Mouse (Mus musculus) heart, embryonic 16.5 days (tissue): ENCODE measurements around the gene Trabd2b. TPM values are rescaled to one million over a fixed set of nuclear protein-coding genes. Genes with fewer than 3 reads are reported as not detected.
A peak's percentile ranks its signal among the peaks of the same experiment; 100 is the strongest.

Experiments used
- ATAC-seq: fragments of 200-750 bp; cut with Nextera tagmentation; replicated peaks from 2 replicates; pipeline ENCODE4 v1.8.0; 2017; ENCODE audit warnings: moderate number of reproducible peaks; ENCODE audit not compliant: insufficient read depth, low FRiP score; ENCODE audit errors: extremely low read depth
- H3K27ac ChIP-seq: fragments of 300-500 bp; sonication (generic); 2 replicates; pipeline ENCODE4 v1.5.1; 2014; ENCODE audit warnings: mild to moderate bottlenecking, low read length, control low read depth, moderate library complexity
- H3K27me3 ChIP-seq: fragments of 300-500 bp; sonication (generic); 2 replicates; pipeline ENCODE4 v1.6.1; 2014; ENCODE audit warnings: low read length, mixed read lengths; ENCODE audit not compliant: control insufficient read depth, insufficient read depth
- H3K36me3 ChIP-seq: fragments of 300-500 bp; sonication (generic); 2 replicates; pipeline ENCODE4 v1.6.1; 2014; ENCODE audit not compliant: control insufficient read depth, insufficient read depth
- H3K4me1 ChIP-seq: fragments of 300-500 bp; sonication (generic); 2 replicates; pipeline ENCODE4 v1.6.1; 2014; ENCODE audit warnings: low read length, mixed read lengths; ENCODE audit not compliant: control insufficient read depth, insufficient read depth
- H3K4me2 ChIP-seq: fragments of 300-500 bp; sonication (generic); 2 replicates; pipeline ENCODE4 v1.6.1; 2014; ENCODE audit warnings: low read depth, mild to moderate bottlenecking, control low read depth, low read length
- H3K4me3 ChIP-seq: fragments of 300-500 bp; sonication (generic); 2 replicates; pipeline ENCODE4 v1.5.1; 2014; ENCODE audit warnings: mild to moderate bottlenecking, control low read depth, low read length
- H3K9ac ChIP-seq: fragments of 300-500 bp; sonication (generic); 2 replicates; pipeline ENCODE4 v1.6.1; 2014; ENCODE audit warnings: low read length, control low read depth
- H3K9me3 ChIP-seq: fragments of 300-500 bp; sonication (generic); replicated peaks from 2 replicates; pipeline ENCODE4 v1.6.1; 2016; ENCODE audit warnings: low read length; ENCODE audit not compliant: control insufficient read depth
- WGBS: fragments of 180-500 bp; shearing (Covaris S2); extraction: QIAGEN DNeasy Blood & Tissue Kit; methylation state at CpG from one replicate; pipeline ENCODE4 v1.1.7; 2014; 5-methylcytosine and 5-hydroxymethylcytosine counted together
- polyA plus RNA-seq: library from polyadenylated mRNA; unstranded; fragments of >200 nt; fragmentation: Nextera tagmentation; extraction: Ambion mirVana; gene quantifications from 2 replicates; pipeline ENCODE4 v1.2.1, GENCODE M21; 2015

Trabd2b gene
- polyA plus RNA-seq, 1 experiment from 2014 or later, result 3.4 TPM

DNA sequence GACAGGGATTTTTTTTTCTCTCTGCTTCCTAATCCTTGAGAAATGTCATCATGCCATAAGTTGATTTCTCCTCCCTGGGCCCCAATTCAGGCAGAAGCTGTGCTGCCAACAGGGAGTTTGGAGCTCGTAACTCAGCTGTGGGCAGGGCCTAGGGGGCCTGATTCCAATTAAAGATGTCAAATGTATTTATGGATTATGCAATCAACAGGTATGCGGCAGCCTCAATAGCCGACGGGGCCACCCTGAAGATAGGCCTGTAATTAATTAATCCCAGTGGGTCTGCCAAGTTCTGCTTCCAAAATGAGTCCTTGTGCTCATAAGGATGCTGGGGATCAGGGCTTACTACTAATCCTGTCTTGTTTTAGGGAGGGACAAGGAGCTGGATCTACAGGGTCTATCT is 135.6 kb downstream of the Trabd2b start:
- Histone ChIP-seq H3K4me1 (no peaks in the 10 kb centered on the region), H3K27me3 (no peaks in the 10 kb centered on the region), H3K36me3 (no peaks in the 10 kb centered on the region), H3K9me3 (no peaks in the 10 kb centered on the region), H3K4me3 (no peak overlapping the region), H3K9ac (no peak overlapping the region), H3K27ac (no peak overlapping the region), H3K4me2 (no peak overlapping the region)
- WGBS, result 76% methylated on average over 4 of the region's 4 CpGs
- no peak for ATAC-seq

DNA sequence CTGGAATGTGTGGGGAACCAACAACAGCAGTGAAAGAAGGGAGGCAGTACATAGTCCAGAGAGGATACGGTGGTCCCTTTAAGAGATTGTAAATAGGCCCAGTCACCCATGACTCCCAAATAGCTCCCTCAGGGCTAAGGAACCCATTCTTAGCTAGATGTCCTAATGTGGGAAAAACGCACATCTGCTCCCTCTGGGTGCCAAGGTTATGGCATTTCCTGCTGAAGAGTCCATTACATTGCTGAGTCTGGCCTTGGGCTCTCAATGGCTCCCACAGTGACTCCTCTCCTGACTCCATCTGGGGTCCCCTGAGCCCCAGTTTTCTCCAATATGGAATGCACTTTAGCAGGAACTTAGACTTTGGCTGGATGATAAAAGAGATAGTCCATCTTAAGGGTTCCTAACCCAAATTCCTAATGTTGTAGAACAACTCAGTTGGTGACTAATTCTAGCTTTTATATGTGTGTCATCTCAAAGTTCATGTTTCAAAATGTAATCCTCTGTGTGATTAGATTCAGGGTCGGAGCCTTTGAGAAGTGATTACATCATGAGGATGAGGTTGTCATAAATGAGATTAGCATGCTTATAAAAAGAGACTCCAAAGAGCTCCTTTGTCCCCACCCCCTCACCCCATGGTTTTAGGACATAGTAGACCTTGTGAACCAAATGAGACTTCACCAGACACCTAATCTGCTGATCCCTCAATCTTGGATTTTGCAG is 139.1 kb downstream of the Trabd2b start:
- 81% methylated on average over 3 of the region's 3 CpGs for WGBS
- no peak for ATAC-seq

DNA sequence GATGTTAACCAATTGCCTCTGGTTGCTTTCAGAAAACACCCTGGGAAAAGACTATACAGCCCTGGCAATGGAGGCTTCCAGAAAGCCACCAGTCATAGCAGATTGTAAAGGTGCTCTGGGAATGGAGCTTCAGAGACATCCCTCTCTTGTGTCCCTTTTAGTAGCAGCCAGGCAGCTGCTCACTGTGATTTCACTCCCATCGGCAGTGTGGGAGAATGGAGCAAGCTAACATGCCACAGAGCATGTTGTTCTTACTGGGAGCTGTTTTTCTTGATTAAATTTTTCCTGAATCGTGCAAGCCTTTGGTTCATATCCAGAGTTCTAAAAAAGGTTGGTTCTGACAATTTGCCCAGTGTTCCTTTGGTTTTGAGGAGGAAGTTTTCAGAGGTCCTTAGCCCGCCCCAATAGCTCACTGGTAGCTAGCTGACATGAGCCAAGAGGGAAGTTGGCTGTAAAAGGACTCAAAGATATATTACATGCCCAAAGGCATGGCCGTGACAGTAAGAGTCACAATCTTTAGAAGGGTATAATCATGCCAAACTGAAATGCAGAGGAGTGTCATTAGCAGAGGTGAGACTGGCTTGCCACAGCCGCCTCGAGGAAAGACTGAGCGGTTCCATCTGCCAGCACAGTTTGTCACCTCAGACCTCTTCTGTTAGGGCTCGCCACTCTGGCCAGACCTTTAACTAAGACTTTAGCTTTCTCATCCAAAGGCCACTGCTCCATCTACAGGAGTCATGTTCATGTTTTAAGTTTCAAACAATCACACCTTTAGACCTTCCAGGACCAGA is 141.3 kb downstream of the Trabd2b start:
- Histone ChIP-seq H3K27me3 (no peaks in the 10 kb centered on the region), H3K36me3 (no peaks in the 10 kb centered on the region), H3K4me3 (no peak overlapping the region), H3K4me1 (peaks cover 6% of the 10 kb centered on the region), H3K4me2 (no peak overlapping the region), H3K27ac (peak overlapping the region; percentile 72), H3K9ac (peak overlapping the region; percentile 23; the same call in 1 of the 2 replicates), H3K9me3 (no peaks in the 10 kb centered on the region)
- WGBS, result 58% methylated on average over 8 of the region's 8 CpGs
- ATAC-seq, result peak; percentile 65; the same call in 1 of the 2 replicates

More for the DNA sequence above, 139.1 kb downstream of the Trabd2b start:
- no peaks in the 10 kb centered on the region for H3K27me3 ChIP-seq
- peaks cover 6% of the 10 kb centered on the region; the same call in 1 of the 2 replicates for H3K4me1 ChIP-seq
- no peak overlapping the region for H3K27ac ChIP-seq
- no peak overlapping the region for H3K4me3 ChIP-seq
- no peaks in the 10 kb centered on the region for H3K9me3 ChIP-seq
- no peak overlapping the region for H3K9ac ChIP-seq
- H3K4me2 ChIP-seq, result no peak overlapping the region
- no peaks in the 10 kb centered on the region for H3K36me3 ChIP-seq

DNA sequence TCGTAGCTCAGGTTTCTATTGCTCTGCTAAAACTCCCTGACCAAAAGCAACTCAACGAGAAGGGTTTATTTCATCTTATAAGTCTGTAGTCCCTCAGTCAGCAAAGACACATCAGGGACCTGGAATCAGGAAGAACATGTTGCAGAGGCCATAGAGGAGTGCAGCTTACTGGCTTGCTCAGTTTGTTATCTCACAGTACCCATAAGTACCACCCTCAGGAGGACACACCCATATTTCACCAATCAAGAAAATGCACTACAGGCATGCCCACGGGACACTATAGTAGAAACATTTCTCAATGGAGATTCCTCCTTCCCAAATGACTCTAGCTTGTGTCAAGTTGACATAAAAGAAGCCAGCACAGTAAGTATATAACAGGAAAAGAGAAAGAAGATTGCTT is 143.0 kb downstream of the Trabd2b start:
- H3K36me3 ChIP-seq, result no peaks in the 10 kb centered on the region
- no peak for ATAC-seq
- WGBS, result 72% methylated on average over 3 of the region's 3 CpGs
- no peak overlapping the region for H3K9ac ChIP-seq
- peaks cover 6% of the 10 kb centered on the region for H3K4me1 ChIP-seq
- H3K27me3 ChIP-seq, result no peaks in the 10 kb centered on the region
- no peak overlapping the region for H3K4me2 ChIP-seq
- H3K9me3 ChIP-seq, result no peaks in the 10 kb centered on the region
- no peak overlapping the region for H3K27ac ChIP-seq
- no peak overlapping the region for H3K4me3 ChIP-seq

DNA sequence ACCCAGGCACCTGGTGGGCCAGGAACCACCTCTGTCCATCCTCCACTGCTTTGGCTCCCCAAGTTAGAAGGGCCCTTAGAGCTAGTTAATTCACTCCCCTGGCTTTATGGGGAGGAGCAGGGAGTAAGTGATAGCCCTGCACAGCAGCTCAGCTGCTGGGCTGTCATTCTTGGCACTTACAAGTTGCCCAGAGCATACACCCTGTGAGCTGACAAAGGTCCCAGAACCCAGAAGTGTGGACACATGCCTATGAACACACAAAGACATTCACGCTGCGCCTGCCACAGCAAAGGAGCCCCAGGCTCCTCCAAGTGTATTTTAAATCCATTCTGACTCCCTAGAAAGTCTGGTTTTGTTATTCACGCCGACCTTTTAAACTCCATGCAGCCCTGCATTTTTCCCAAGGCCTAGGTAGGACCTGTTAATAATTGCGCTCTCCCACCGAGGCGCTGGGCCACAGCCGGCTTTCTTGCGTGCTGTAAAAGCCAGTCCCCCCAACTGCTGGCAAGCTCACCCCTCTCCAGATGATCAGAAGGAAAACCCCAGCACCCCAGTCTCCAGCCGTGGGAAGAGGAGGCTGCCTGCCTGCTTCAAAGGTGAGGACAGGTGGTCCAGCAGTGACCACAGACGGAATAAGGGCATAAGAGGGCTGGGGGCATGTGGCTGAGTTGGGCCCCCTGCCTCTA is 144.1 kb downstream of the Trabd2b start:
- H3K9ac ChIP-seq, result 0 out of 2 replicates have a peak overlapping the region, but pooled peaks have one; percentile 43

DNA sequence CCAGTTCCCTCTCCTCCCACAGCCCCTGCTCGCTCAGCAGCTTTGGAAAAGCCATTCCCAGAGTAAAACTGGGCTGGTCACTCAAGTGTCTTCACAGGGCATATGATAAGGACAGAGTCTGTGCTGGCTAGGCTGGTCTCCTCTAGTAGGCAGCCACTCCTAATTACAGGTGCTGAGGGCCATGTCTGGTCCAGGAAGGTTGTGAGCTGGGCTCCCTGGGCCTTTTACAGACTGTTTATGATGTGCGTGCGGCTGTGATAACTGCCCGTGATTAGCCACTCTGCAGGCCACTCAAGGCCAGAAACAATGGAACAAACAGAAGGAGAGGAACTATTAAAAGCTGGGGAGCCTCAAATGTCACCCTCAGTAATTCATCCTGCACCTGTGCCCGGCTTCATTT is 150.4 kb downstream of the Trabd2b start:
- no peak for ATAC-seq
- Histone ChIP-seq H3K27me3 (no peaks in the 10 kb centered on the region), H3K36me3 (no peaks in the 10 kb centered on the region), H3K27ac (no peak overlapping the region), H3K4me1 (peaks cover 29% of the 10 kb centered on the region), H3K4me2 (no peak overlapping the region), H3K9me3 (no peaks in the 10 kb centered on the region), H3K9ac (no peak overlapping the region), H3K4me3 (no peak overlapping the region)
- WGBS, result 78% methylated on average over 5 of the region's 5 CpGs

More for the DNA sequence above, 144.1 kb downstream of the Trabd2b start:
- no peaks in the 10 kb centered on the region for H3K9me3 ChIP-seq
- peak overlapping the region; percentile 48 for H3K27ac ChIP-seq
- H3K4me2 ChIP-seq, result no peak overlapping the region
- peaks cover 6% of the 10 kb centered on the region for H3K4me1 ChIP-seq
- H3K4me3 ChIP-seq, result no peak overlapping the region
- H3K36me3 ChIP-seq, result no peaks in the 10 kb centered on the region
- WGBS, result 65% methylated on average over 11 of the region's 11 CpGs
- no peaks in the 10 kb centered on the region for H3K27me3 ChIP-seq
- no peak for ATAC-seq

DNA sequence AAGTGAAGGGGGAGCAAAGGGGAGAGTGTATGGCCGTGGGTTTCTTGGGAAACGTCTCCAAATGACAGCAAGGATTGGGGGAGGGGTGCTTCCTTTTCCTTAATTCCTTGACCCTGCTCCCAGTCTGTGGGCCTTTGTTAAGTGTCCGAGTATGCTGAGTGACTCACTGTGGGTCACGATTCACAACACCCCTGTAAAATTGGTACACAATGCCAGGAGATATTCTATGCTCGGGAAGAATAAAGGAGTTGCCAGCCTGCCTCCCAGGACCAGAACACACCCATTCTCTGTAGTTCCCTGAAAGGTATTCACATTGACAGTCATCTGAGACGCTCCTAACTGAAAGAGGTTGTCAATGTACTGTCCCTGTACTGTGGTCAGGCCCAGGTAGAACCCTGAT is 151.2 kb downstream of the Trabd2b start:
- no peak for ATAC-seq
- WGBS, result 54% methylated on average over 6 of the region's 6 CpGs
- Histone ChIP-seq H3K27me3 (no peaks in the 10 kb centered on the region), H3K4me3 (no peak overlapping the region), H3K4me2 (no peak overlapping the region), H3K4me1 (peaks cover 29% of the 10 kb centered on the region), H3K36me3 (no peaks in the 10 kb centered on the region), H3K9me3 (no peaks in the 10 kb centered on the region), H3K27ac (no peak overlapping the region), H3K9ac (no peak overlapping the region)

DNA sequence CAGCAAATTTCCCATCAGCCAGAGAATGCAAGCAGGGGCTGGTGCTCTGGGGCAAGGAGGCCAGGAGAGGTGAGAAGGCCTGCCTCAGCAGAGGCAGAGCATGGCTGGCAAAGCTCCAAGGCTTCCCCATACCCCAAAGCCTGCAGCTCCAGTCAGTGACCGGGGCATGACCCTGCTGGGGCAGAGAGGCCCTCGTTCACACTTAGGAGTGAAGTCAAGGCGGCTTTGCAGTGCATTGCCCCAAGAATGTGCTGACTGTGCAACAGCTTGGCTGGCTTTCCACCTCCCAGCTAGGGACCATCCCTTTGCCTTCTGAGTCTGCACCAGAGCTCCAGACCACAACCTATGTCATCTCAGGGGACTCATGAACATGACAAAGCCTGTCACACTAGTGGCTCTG is 152.0 kb downstream of the Trabd2b start:
- ATAC-seq, result peak; percentile 59
- WGBS, result 40% methylated on average over 3 of the region's 3 CpGs
- no peaks in the 10 kb centered on the region for H3K27me3 ChIP-seq
- no peak overlapping the region for H3K4me2 ChIP-seq
- peaks cover 29% of the 10 kb centered on the region for H3K4me1 ChIP-seq
- H3K9ac ChIP-seq, result no peak overlapping the region
- no peaks in the 10 kb centered on the region for H3K9me3 ChIP-seq
- no peak overlapping the region for H3K27ac ChIP-seq
- H3K36me3 ChIP-seq, result no peaks in the 10 kb centered on the region
- H3K4me3 ChIP-seq, result no peak overlapping the region
